Mouse (Mus musculus) forebrain, embryonic 13.5 days (tissue): ENCODE measurements at regions not wholly inside any gene's neighbourhood (a gene's known extent, or its start where the extent isn't known, plus 50 kb on each side); places are given as distances from the start of the nearest gene placed in this dataset.
A peak's percentile ranks its signal among the peaks of the same experiment; 100 is the strongest.

Source experiments
- ATAC-seq: fragments of 200-750 bp; cut with Nextera tagmentation; 2 replicates; pipeline ENCODE4 v1.8.0; 2017
- H3K27ac ChIP-seq: fragments of 300-500 bp; sonication (generic); 2 replicates; pipeline ENCODE4 v1.5.1; 2015; ENCODE audit warnings: inconsistent platforms, mild to moderate bottlenecking, moderate library complexity
- H3K27me3 ChIP-seq: fragments of 300-500 bp; sonication (generic); 2 replicates; pipeline ENCODE4 v1.6.1; 2015; ENCODE audit warnings: mild to moderate bottlenecking, inconsistent platforms
- H3K36me3 ChIP-seq: fragments of 300-500 bp; sonication (generic); 2 replicates; pipeline ENCODE4 v1.6.1; 2015; ENCODE audit warnings: mild to moderate bottlenecking, inconsistent platforms; ENCODE audit not compliant: poor library complexity, severe bottlenecking
- H3K4me1 ChIP-seq: fragments of 300-500 bp; sonication (generic); 2 replicates; pipeline ENCODE4 v1.6.1; 2015; ENCODE audit warnings: inconsistent platforms
- H3K4me2 ChIP-seq: fragments of 300-500 bp; sonication (generic); 2 replicates; pipeline ENCODE4 v1.6.1; 2015; ENCODE audit warnings: inconsistent platforms, mild to moderate bottlenecking, moderate library complexity
- H3K4me3 ChIP-seq: fragments of 300-500 bp; sonication (generic); 2 replicates; pipeline ENCODE4 v1.5.1; 2015; ENCODE audit warnings: mild to moderate bottlenecking, inconsistent platforms
- H3K9ac ChIP-seq: fragments of 300-500 bp; sonication (generic); 2 replicates; pipeline ENCODE4 v1.6.1; 2015; ENCODE audit warnings: mild to moderate bottlenecking, inconsistent platforms
- H3K9me3 ChIP-seq: fragments of 300-500 bp; sonication (generic); replicated peaks from 2 replicates; pipeline ENCODE4 v1.6.1; 2016; ENCODE audit warnings: inconsistent platforms
- WGBS: fragments of 180-500 bp; shearing (Covaris S2); methylation state at CpG from one replicate; pipeline ENCODE4 v1.1.7; 2015; 5-methylcytosine and 5-hydroxymethylcytosine counted together

DNA sequence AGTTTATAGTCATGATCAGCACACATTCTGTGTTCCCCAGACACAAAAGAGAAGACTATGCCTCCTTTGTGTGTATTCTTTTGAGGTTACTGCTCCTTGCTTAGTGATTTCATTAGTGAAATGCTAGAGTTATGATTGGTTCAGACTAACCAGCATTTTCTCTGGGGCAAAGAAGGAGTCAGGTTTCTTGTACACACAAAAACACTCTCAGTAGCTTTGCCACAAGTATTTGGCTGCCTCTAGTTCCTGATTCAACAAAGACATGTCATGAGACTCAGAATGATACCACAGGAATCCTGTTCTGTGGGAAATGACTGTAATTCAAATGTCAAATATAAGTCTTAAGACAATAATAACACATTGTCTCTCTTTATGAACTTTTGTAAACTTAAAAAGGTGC lies 86.9 kb downstream of the Alx1 start:
- H3K9ac ChIP-seq: no peak overlapping the region
- H3K4me1 ChIP-seq: no peaks in the 10 kb centered on the region
- H3K36me3 ChIP-seq: no peaks in the 10 kb centered on the region
- H3K4me2 ChIP-seq: no peak overlapping the region
- H3K4me3 ChIP-seq: no peak overlapping the region
- ATAC-seq: no peak
- no peak overlapping the region for H3K27ac ChIP-seq
- H3K27me3 ChIP-seq: no peaks in the 10 kb centered on the region
- no peaks in the 10 kb centered on the region for H3K9me3 ChIP-seq

DNA sequence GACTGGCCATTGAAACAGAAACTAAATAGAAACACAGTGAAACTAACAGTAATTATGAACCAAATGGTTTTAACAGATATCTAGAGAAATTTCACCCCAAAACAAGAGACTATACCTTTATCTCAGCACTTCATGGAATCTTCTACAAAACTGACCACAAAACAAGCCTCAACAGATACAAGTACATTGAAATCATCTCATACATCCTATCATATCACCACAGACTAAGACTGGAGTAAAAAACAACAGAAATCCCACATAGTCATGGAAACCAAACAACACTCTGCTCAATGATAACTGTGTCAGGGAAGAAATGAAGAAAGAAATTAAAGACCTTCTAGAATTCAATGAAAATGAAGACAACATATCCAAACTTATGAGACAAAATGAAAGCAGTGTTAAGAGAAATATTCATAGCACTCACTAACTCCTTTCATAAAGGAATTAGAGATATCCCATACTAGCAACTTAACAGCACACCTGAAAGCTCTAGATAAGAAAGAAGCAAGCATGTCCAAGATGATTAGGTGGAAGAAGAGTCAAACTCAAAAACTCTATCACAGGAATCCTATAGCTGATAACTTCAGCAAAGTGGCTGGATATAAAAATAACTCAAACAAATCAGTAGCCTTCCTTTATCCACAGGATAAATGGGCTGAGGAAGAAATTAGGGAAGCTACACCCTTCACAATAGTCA lies 89.0 kb downstream of the Alx1 start:
- H3K4me1 ChIP-seq: no peaks in the 10 kb centered on the region
- no peak for ATAC-seq
- H3K4me2 ChIP-seq: no peak overlapping the region
- H3K9ac ChIP-seq: no peak overlapping the region
- H3K4me3 ChIP-seq: no peak overlapping the region
- H3K36me3 ChIP-seq: no peaks in the 10 kb centered on the region
- H3K9me3 ChIP-seq: no peaks in the 10 kb centered on the region
- H3K27me3 ChIP-seq: no peaks in the 10 kb centered on the region
- no peak overlapping the region for H3K27ac ChIP-seq

- no peak for ATAC-seq
These were observed 98.6 kb downstream of the Alx1 start for GRCm38 (mm10) chr10:102931445-102931844.

GRCm38 (mm10) chr10:102928651-102929050 lies 101.4 kb downstream of the Alx1 start:
- Histone ChIP-seq H3K27ac (no peak overlapping the region), H3K4me3 (no peak overlapping the region), H3K4me1 (no peaks in the 10 kb centered on the region), H3K27me3 (no peaks in the 10 kb centered on the region), H3K36me3 (no peaks in the 10 kb centered on the region), H3K4me2 (no peak overlapping the region), H3K9ac (no peak overlapping the region), H3K9me3 (no peaks in the 10 kb centered on the region)
- ATAC-seq: no peak
- 81% methylated on average over 1 of the region's 1 CpGs for WGBS

More at GRCm38 (mm10) chr10:102931445-102931844, 98.6 kb downstream of the Alx1 start:
- Histone ChIP-seq H3K27ac (no peak overlapping the region), H3K4me3 (no peak overlapping the region), H3K9me3 (no peaks in the 10 kb centered on the region), H3K36me3 (no peaks in the 10 kb centered on the region), H3K27me3 (no peaks in the 10 kb centered on the region), H3K9ac (no peak overlapping the region), H3K4me1 (no peaks in the 10 kb centered on the region), H3K4me2 (no peak overlapping the region)
- WGBS: 70% methylated on average over 3 of the region's 3 CpGs

GRCm38 (mm10) chr10:102897368-102897767 lies 132.6 kb downstream of the Alx1 start:
- no peak overlapping the region for H3K4me3 ChIP-seq

GRCm38 (mm10) chr10:102895952-102896351 lies 134.1 kb downstream of the Alx1 start:
- H3K36me3 ChIP-seq: no peaks in the 10 kb centered on the region
- peaks cover 2% of the 10 kb centered on the region; the same call in 1 of the 2 replicates for H3K27me3 ChIP-seq
- H3K27ac ChIP-seq: no peak overlapping the region
- H3K4me3 ChIP-seq: no peak overlapping the region
- no peaks in the 10 kb centered on the region for H3K9me3 ChIP-seq
- no peak overlapping the region for H3K4me2 ChIP-seq
- WGBS: 0% methylated on average over 1 of the region's 1 CpGs
- H3K4me1 ChIP-seq: peaks cover 10% of the 10 kb centered on the region
- ATAC-seq: peak; percentile 82
- H3K9ac ChIP-seq: no peak overlapping the region

More at GRCm38 (mm10) chr10:102897368-102897767, 132.6 kb downstream of the Alx1 start:
- 65% methylated on average over 2 of the region's 2 CpGs for WGBS
- no peak for ATAC-seq
- Histone ChIP-seq H3K4me1 (peaks cover 10% of the 10 kb centered on the region), H3K9ac (no peak overlapping the region), H3K27me3 (peaks cover 2% of the 10 kb centered on the region; the same call in 1 of the 2 replicates), H3K36me3 (no peaks in the 10 kb centered on the region), H3K9me3 (no peaks in the 10 kb centered on the region), H3K27ac (no peak overlapping the region), H3K4me2 (no peak overlapping the region)

DNA sequence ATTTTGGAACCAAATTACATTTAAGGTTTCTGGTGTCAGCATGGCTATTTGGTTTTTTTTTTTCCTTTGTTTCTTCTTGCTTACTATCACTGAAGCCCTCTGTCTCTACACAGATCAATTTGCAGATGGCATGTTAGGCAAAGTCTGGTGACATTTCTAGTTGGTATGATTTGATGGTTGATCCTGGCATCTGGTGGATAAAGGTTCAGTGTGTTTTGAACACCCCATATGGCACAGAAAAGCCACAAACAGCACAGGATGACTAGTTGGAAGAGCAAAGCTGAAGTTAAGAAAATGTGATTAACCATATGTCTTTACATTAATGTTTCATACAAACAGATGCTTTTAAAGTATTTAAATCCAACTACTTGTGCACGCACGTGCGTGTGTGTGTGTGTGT lies 137.6 kb downstream of the Alx1 start:
- no peak overlapping the region for H3K4me3 ChIP-seq
- peak; percentile 69 for ATAC-seq
- H3K4me2 ChIP-seq: no peak overlapping the region
- 0 out of 2 replicates have a peak, but pooled peaks cover 2% of the 10 kb centered on the region for H3K27me3 ChIP-seq
- peaks cover 10% of the 10 kb centered on the region for H3K4me1 ChIP-seq
- H3K9me3 ChIP-seq: no peaks in the 10 kb centered on the region
- no peak overlapping the region for H3K9ac ChIP-seq
- H3K27ac ChIP-seq: no peak overlapping the region
- H3K36me3 ChIP-seq: no peaks in the 10 kb centered on the region
- WGBS: 78% methylated on average over 3 of the region's 3 CpGs

- WGBS: 83% methylated on average over 3 of the region's 3 CpGs
These were observed 140.3 kb downstream of the Alx1 start for GRCm38 (mm10) chr10:102889709-102890108.

GRCm38 (mm10) chr10:102881824-102882438 lies 148.1 kb downstream of the Alx1 start:
- no peaks in the 10 kb centered on the region for H3K9me3 ChIP-seq
- H3K4me2 ChIP-seq: no peak overlapping the region
- H3K9ac ChIP-seq: no peak overlapping the region
- no peak overlapping the region for H3K27ac ChIP-seq
- no peak overlapping the region for H3K4me3 ChIP-seq
- no peak for ATAC-seq
- no peaks in the 10 kb centered on the region for H3K36me3 ChIP-seq
- no peaks in the 10 kb centered on the region for H3K4me1 ChIP-seq
- no peaks in the 10 kb centered on the region for H3K27me3 ChIP-seq
- WGBS: 64% methylated on average over 6 of the region's 6 CpGs

More at GRCm38 (mm10) chr10:102889709-102890108, 140.3 kb downstream of the Alx1 start:
- Histone ChIP-seq H3K9ac (no peak overlapping the region), H3K36me3 (no peaks in the 10 kb centered on the region), H3K9me3 (no peaks in the 10 kb centered on the region), H3K27me3 (no peaks in the 10 kb centered on the region), H3K4me1 (no peaks in the 10 kb centered on the region), H3K4me3 (no peak overlapping the region), H3K27ac (no peak overlapping the region), H3K4me2 (no peak overlapping the region)
- ATAC-seq: 0 out of 2 replicates have a peak, but pooled peaks have one; percentile 61

- Histone ChIP-seq H3K27ac (no peak overlapping the region), H3K36me3 (no peaks in the 10 kb centered on the region), H3K4me3 (no peak overlapping the region), H3K4me1 (no peaks in the 10 kb centered on the region), H3K4me2 (peak overlapping the region; percentile 32; the same call in 1 of the 2 replicates), H3K9me3 (no peaks in the 10 kb centered on the region), H3K9ac (no peak overlapping the region), H3K27me3 (no peaks in the 10 kb centered on the region)
- 27% methylated on average over 11 of the region's 11 CpGs for WGBS
- ATAC-seq: peak; percentile 89
These were observed 152.0 kb downstream of the Alx1 start for GRCm38 (mm10) chr10:102878010-102878409.

GRCm38 (mm10) chr10:102876946-102877345 lies 153.1 kb downstream of the Alx1 start:
- H3K9me3 ChIP-seq: no peaks in the 10 kb centered on the region
- 0 out of 2 replicates have a peak, but pooled peaks have one; percentile 20 for ATAC-seq
- no peak overlapping the region for H3K27ac ChIP-seq
- 16% methylated on average over 3 of the region's 3 CpGs for WGBS
- no peak overlapping the region for H3K9ac ChIP-seq
- no peaks in the 10 kb centered on the region for H3K4me1 ChIP-seq
- no peak overlapping the region for H3K4me3 ChIP-seq
- no peaks in the 10 kb centered on the region for H3K36me3 ChIP-seq
- H3K4me2 ChIP-seq: no peak overlapping the region
- no peaks in the 10 kb centered on the region for H3K27me3 ChIP-seq

DNA sequence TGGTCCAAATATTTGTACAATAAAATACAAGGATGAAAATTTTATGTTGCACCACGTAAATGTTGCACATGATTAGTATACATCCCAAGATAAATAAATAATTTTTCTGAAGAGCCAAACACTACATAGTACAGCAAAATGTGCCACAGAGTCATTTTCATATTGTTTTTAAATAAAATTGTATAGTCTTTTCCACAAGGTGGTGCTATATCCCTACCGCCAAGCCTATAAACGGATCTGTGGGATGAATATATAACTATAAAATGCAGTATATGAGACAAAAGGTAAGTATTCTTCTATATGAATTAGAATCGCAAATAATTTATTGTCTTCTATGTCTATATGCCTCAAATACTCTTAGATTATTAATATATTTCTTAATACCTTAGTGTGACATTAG lies 163.1 kb downstream of the Alx1 start:
- Histone ChIP-seq H3K27ac (no peak overlapping the region), H3K4me1 (no peaks in the 10 kb centered on the region), H3K9me3 (no peaks in the 10 kb centered on the region), H3K4me2 (no peak overlapping the region), H3K27me3 (no peaks in the 10 kb centered on the region), H3K4me3 (no peak overlapping the region), H3K9ac (no peak overlapping the region), H3K36me3 (no peaks in the 10 kb centered on the region)
- peak; percentile 64 for ATAC-seq
- WGBS: 28% methylated on average over 4 of the region's 4 CpGs
